Mouse (Mus musculus): ENCODE measurements at regions not wholly inside any gene's neighbourhood (a gene's known extent, or its start where the extent isn't known, plus 50 kb on each side); places are given as distances from the start of the nearest gene placed in this dataset.
"Not testable (repeated sequence)": the region's sequence is repeated elsewhere in the genome, so short reads cannot be mapped to it uniquely, and the experiment has no call there.

DNA sequence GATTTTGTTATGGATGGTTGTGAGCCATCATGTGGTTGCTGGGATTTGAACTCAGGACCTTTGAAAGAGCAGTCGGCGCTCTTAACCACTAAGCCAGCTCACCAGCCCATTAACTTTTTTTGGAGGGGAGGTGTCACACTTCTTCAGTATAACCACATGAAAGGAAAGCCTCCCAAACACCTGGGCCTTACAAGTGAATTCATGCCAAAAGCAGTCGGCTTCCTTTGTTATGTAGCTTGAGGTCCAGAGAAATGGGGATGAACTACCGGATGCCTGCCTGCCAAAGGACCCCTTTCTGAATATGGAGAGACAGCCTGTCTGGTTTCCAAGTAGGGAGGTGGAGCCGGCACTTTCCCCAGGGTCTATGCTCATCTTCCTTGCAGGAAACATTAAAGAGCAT is 80.6 kb upstream of the Fam174b start:
- Histone ChIP-seq H3K9me3 (ENCODE audit: control insufficient read depth, low read length) (no peaks in the 10 kb centered on the region), H3K9ac (ENCODE audit: low read length) (no peak overlapping the region), H3K27me3 (replicated peaks; ENCODE audit: control insufficient read depth, insufficient read depth, low read length) (no peaks in the 10 kb centered on the region), H3K4me2 (ENCODE audit: low read length) (no peak overlapping the region), H3K27ac (ENCODE audit: low read depth) (no peak overlapping the region), H3K36me3 (ENCODE audit: control insufficient read depth, insufficient read depth, low read length) (no peaks in the 10 kb centered on the region), H3K4me1 (replicated peaks; ENCODE audit: control insufficient read depth, insufficient read depth, low read length) (0 out of 2 replicates have a peak, but pooled peaks cover 4% of the 10 kb centered on the region), H3K4me3 (ENCODE audit: low read depth, low read length) (no peak overlapping the region)
- WGBS, result 83% methylated on average over 5 of the region's 5 CpGs
- ATAC-seq (replicated peaks; ENCODE audit: low FRiP score, low TSS enrichment, low read depth) (no peak), DNase-seq (ENCODE audit: low spot score) (no peak)

DNA sequence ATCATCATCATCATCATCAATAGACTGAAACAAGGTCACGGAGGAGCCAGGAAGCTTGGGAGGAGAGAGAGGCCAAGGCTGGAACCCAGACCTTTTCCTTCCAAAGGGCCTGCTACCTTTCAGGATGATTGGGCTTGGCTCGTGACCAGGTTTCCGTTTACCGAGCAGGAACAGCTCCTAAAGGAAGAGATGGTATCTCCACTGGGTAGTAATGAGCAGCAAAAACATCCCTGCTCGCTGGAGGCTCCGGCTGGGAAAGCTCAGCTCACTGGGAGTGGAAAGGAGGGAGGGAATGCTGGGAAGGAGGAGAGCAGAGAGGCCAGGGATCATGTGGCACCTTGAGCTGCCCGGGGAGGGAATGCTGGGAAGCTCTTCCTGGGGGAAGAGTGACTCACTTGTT is 82.8 kb upstream of the Fam174b start:
- 50% methylated on average over 7 of the region's 7 CpGs for WGBS

DNA sequence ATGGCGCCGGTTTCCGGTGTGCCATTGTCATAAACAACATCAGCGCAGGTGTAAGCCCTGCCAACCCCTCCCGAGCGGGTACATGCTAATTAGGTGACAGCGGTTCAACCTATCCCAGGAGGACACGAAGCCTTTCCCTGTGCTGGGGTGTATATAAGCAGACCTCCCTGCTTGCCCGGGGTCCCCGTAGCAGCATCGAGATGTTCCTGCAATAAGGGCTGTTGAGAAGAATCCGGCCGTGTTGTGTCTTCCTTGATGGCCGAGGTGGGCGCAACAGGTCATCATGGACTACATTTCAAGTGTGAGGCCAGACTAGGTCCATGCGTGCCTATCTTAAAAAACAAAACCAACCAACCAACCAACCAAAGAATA is 83.7 kb upstream of the Fam174b start:
- 96% methylated on average over 16 of the region's 16 CpGs for WGBS
- H3K4me1 ChIP-seq (replicated peaks; ENCODE audit: control insufficient read depth, insufficient read depth, low read length); DNase-seq (ENCODE audit: low spot score); ATAC-seq (replicated peaks; ENCODE audit: low FRiP score, low TSS enrichment, low read depth); H3K4me2 ChIP-seq (ENCODE audit: low read length); H3K4me3 ChIP-seq (ENCODE audit: low read depth, low read length); H3K9ac ChIP-seq (ENCODE audit: low read length); H3K27me3 ChIP-seq (replicated peaks; ENCODE audit: control insufficient read depth, insufficient read depth, low read length); H3K9me3 ChIP-seq (ENCODE audit: control insufficient read depth, low read length); H3K27ac ChIP-seq (ENCODE audit: low read depth); H3K36me3 ChIP-seq (ENCODE audit: control insufficient read depth, insufficient read depth, low read length): not testable (repeated sequence)

More for the DNA sequence above, 82.8 kb upstream of the Fam174b start:
- Histone ChIP-seq H3K4me2 (ENCODE audit: low read length) (no peak overlapping the region), H3K36me3 (ENCODE audit: control insufficient read depth, insufficient read depth, low read length) (no peaks in the 10 kb centered on the region), H3K4me1 (replicated peaks; ENCODE audit: control insufficient read depth, insufficient read depth, low read length) (0 out of 2 replicates have a peak, but pooled peaks cover 6% of the 10 kb centered on the region), H3K9ac (ENCODE audit: low read length) (no peak overlapping the region), H3K9me3 (ENCODE audit: control insufficient read depth, low read length) (no peaks in the 10 kb centered on the region), H3K27me3 (replicated peaks; ENCODE audit: control insufficient read depth, insufficient read depth, low read length) (no peaks in the 10 kb centered on the region), H3K4me3 (ENCODE audit: low read depth, low read length) (no peak overlapping the region), H3K27ac (ENCODE audit: low read depth) (no peak overlapping the region)
- ATAC-seq (replicated peaks; ENCODE audit: low FRiP score, low TSS enrichment, low read depth) (no peak), DNase-seq (ENCODE audit: low spot score) (no peak)

DNA sequence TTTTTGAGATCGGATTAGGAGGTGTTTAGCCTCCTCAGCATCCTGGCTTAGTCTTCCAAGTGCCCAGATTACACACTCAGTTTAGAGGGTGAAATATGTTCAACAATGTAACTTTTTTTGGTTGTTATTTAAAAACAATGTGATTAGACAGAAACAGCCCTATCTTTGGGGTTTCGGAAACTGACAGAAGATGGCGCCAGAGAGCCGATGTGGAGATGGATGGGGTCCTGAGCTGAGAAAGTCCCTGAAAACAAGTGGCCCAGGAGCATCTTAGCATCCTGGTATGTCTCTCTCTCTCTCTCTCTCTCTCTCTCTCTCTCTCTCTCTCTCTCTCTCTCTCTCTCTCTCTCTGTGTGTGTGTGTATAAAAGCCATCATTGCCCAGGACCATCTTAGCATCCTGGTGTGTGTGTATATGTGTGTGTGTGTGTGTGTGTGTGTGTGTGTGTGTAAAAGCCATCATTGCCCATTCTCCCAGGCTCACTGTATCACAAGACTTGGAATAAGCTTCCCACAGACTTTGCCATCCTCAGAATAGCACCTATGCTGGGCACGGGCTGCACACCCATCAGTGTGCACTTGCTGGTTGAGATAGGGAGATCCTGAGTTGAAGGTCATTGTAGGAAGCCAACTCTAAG is 84.2 kb upstream of the Fam174b start:
- Histone ChIP-seq H3K27ac (ENCODE audit: low read depth) (no peak overlapping the region), H3K4me3 (ENCODE audit: low read depth, low read length) (no peak overlapping the region), H3K27me3 (replicated peaks; ENCODE audit: control insufficient read depth, insufficient read depth, low read length) (no peaks in the 10 kb centered on the region), H3K4me1 (replicated peaks; ENCODE audit: control insufficient read depth, insufficient read depth, low read length) (0 out of 2 replicates have a peak, but pooled peaks cover 6% of the 10 kb centered on the region), H3K36me3 (ENCODE audit: control insufficient read depth, insufficient read depth, low read length) (no peaks in the 10 kb centered on the region), H3K4me2 (ENCODE audit: low read length) (no peak overlapping the region), H3K9me3 (ENCODE audit: control insufficient read depth, low read length) (no peaks in the 10 kb centered on the region), H3K9ac (ENCODE audit: low read length) (no peak overlapping the region)
- DNase-seq (ENCODE audit: low spot score), result peak; percentile 93
- 24% methylated on average over 5 of the region's 5 CpGs for whole genome bisulfite sequencing
- no peak for ATAC-seq (replicated peaks; ENCODE audit: low FRiP score, low TSS enrichment, low read depth)

DNA sequence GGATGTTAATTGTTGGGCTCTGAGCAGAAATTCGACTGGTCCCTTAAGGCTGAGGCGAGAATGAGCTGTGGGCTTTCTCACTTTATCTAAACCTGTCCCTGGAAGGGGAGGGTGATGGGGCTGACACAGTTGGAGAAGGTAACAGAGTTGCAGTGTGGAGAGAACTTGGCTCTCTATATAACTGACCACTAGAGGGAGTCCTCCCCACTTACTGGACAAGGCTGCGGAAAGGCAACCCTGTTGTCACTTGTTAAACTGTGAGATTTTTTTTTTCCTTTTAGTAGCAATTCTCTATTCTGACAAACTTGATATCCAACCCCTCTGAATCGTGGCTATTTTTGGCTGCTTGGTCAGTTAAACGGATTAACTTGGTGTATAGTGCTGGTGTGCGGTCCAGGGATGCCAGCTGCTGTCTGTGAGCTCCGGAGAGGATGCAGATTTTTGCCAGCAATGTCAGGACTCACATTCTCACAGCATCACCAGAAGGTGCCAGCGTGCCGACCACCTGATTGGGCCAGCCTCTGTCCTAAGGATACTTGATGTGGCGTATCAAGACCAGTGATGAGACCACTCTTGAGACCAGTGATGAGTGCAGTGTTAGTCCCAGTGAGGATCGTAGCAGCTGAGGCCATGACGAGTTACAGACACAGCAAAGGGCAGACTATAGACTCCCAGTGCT is 85.8 kb upstream of the Fam174b start:
- peak; percentile 65 for ATAC-seq (replicated peaks; ENCODE audit: low FRiP score, low TSS enrichment, low read depth)
- Histone ChIP-seq H3K4me1 (replicated peaks; ENCODE audit: control insufficient read depth, insufficient read depth, low read length) (0 out of 2 replicates have a peak, but pooled peaks cover 6% of the 10 kb centered on the region), H3K4me2 (ENCODE audit: low read length) (no peak overlapping the region; the same call in 1 of the 2 replicates), H3K9me3 (ENCODE audit: control insufficient read depth, low read length) (0 out of 2 replicates have a peak, but pooled peaks cover 4% of the 10 kb centered on the region), H3K27me3 (replicated peaks; ENCODE audit: control insufficient read depth, insufficient read depth, low read length) (no peaks in the 10 kb centered on the region), H3K4me3 (ENCODE audit: low read depth, low read length) (no peak overlapping the region), H3K27ac (ENCODE audit: low read depth) (no peak overlapping the region), H3K9ac (ENCODE audit: low read length) (no peak overlapping the region), H3K36me3 (ENCODE audit: control insufficient read depth, insufficient read depth, low read length) (no peaks in the 10 kb centered on the region)
- DNase-seq (ENCODE audit: low spot score), result no peak
- 28% methylated on average over 12 of the region's 12 CpGs for WGBS

DNA sequence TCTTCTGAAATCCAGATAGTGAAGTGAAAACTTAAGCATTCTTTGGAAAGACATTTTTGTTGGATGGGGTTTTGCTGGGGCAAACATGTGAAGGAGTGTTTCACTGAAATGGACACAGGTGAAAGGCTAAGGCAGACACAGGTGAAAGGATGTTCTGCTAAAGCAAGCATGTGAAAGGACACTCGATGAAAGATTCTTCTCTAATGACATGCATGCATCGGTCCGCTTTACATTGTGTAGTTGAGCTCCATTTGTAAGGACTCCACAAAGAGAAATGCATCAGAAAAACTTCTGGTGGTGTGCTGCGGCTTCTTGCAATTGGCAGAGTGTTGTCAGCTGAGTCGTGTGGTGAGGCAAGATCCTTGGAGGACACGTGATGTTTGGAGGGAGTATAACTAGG is 89.2 kb upstream of the Fam174b start:
- H3K27ac ChIP-seq (ENCODE audit: low read depth), result no peak overlapping the region
- 0 out of 2 replicates have a peak, but pooled peaks cover 4% of the 10 kb centered on the region for H3K4me1 ChIP-seq (replicated peaks; ENCODE audit: control insufficient read depth, insufficient read depth, low read length)
- no peak for DNase-seq (ENCODE audit: low spot score)
- no peaks in the 10 kb centered on the region for H3K27me3 ChIP-seq (replicated peaks; ENCODE audit: control insufficient read depth, insufficient read depth, low read length)
- WGBS, result 92% methylated on average over 6 of the region's 6 CpGs
- no peak overlapping the region for H3K4me2 ChIP-seq (ENCODE audit: low read length)
- 0 out of 2 replicates have a peak, but pooled peaks cover 4% of the 10 kb centered on the region for H3K9me3 ChIP-seq (ENCODE audit: control insufficient read depth, low read length)
- H3K4me3 ChIP-seq (ENCODE audit: low read depth, low read length), result no peak overlapping the region
- ATAC-seq (replicated peaks; ENCODE audit: low FRiP score, low TSS enrichment, low read depth), result no peak
- H3K36me3 ChIP-seq (ENCODE audit: control insufficient read depth, insufficient read depth, low read length), result no peaks in the 10 kb centered on the region
- no peak overlapping the region for H3K9ac ChIP-seq (ENCODE audit: low read length)

DNA sequence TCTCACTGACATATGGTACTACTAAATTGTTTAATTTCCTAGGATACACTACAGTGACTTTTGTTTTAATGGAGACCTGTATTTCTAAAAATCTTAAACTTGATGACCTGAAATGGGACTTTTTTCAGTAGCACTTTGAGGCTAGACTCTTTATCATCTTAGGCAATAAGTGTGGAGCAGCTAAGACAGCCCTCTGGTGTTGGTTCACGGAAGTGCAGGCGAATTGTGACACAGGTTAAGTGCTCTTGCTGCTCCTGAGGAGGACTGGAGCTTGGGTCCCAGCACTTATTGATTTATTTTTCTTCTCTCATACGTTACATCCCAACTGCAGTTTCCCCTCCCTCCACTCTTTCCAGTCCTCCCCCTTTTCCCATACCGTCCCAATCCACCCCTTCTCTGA is 92.1 kb upstream of the Fam174b start:
- Histone ChIP-seq H3K4me3 (ENCODE audit: low read depth, low read length) (no peak overlapping the region), H3K27me3 (replicated peaks; ENCODE audit: control insufficient read depth, insufficient read depth, low read length) (no peaks in the 10 kb centered on the region), H3K9ac (ENCODE audit: low read length) (no peak overlapping the region), H3K36me3 (ENCODE audit: control insufficient read depth, insufficient read depth, low read length) (no peaks in the 10 kb centered on the region), H3K4me2 (ENCODE audit: low read length) (no peak overlapping the region), H3K27ac (ENCODE audit: low read depth) (no peak overlapping the region), H3K4me1 (replicated peaks; ENCODE audit: control insufficient read depth, insufficient read depth, low read length) (no peaks in the 10 kb centered on the region), H3K9me3 (ENCODE audit: control insufficient read depth, low read length) (0 out of 2 replicates have a peak, but pooled peaks cover 4% of the 10 kb centered on the region)
- 31% methylated on average over 4 of the region's 4 CpGs for WGBS
- DNase-seq (ENCODE audit: low spot score) (peak; percentile 87), ATAC-seq (replicated peaks; ENCODE audit: low FRiP score, low TSS enrichment, low read depth) (0 out of 2 replicates have a peak, but pooled peaks have one; percentile 54)

DNA sequence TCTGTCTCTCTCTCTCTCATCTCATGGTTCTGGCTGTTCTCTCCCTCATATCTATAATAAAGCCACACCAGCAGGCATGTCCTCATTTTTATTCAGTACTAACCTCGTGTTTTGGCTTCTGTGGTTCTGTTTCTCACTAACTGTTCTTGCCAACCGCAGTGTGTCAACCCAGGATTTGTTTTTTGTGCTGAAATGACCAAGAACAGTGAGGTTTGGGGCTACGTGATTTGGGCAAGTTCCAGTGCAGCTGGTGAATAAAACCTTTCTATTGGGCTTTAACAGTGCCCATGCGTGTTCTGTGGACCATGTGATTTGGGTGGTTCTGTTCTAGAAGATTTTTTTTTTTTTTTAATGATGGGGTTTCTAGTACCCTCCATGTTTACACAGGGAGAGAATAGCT is 93.0 kb upstream of the Fam174b start:
- Histone ChIP-seq H3K27me3 (replicated peaks; ENCODE audit: control insufficient read depth, insufficient read depth, low read length) (no peaks in the 10 kb centered on the region), H3K4me3 (ENCODE audit: low read depth, low read length) (no peak overlapping the region), H3K27ac (ENCODE audit: low read depth) (no peak overlapping the region), H3K4me1 (replicated peaks; ENCODE audit: control insufficient read depth, insufficient read depth, low read length) (no peaks in the 10 kb centered on the region), H3K36me3 (ENCODE audit: control insufficient read depth, insufficient read depth, low read length) (no peaks in the 10 kb centered on the region), H3K9ac (ENCODE audit: low read length) (no peak overlapping the region), H3K4me2 (ENCODE audit: low read length) (no peak overlapping the region), H3K9me3 (ENCODE audit: control insufficient read depth, low read length) (0 out of 2 replicates have a peak, but pooled peaks cover 4% of the 10 kb centered on the region)
- DNase-seq (ENCODE audit: low spot score) (no peak), ATAC-seq (replicated peaks; ENCODE audit: low FRiP score, low TSS enrichment, low read depth) (no peak)
- 85% methylated on average over 4 of the region's 4 CpGs for WGBS

Data from intestine, embryonic 14.5 days (tissue).